Mouse (Mus musculus): ENCODE measurements at regions not wholly inside any gene's neighbourhood (a gene's known extent, or its start where the extent isn't known, plus 50 kb on each side); places are given as distances from the start of the nearest gene placed in this dataset.
A peak's percentile ranks its signal among the peaks of the same experiment; 100 is the strongest.

- DNase-seq (ENCODE audit: low spot score) = no peak
Observed at GRCm38 (mm10) chr10:83963779-83964643, 241.3 kb downstream of the 1500009L16Rik start.

- DNase-seq (ENCODE audit: low spot score) = no peak
Observed at GRCm38 (mm10) chr10:83964838-83965237, 242.2 kb downstream of the 1500009L16Rik start.

- DNase-seq (ENCODE audit: low spot score) = no peak
Observed at GRCm38 (mm10) chr10:83970501-83970900, 247.8 kb downstream of the 1500009L16Rik start.

GRCm38 (mm10) chr10:83974548-83974947 lies 251.9 kb downstream of the 1500009L16Rik start:
- no peak for DNase-seq (ENCODE audit: low spot score)

GRCm38 (mm10) chr10:83976548-83976947 lies 253.9 kb downstream of the 1500009L16Rik start:
- no peak for DNase-seq (ENCODE audit: low spot score)

GRCm38 (mm10) chr10:83979930-83980329 lies 257.3 kb downstream of the 1500009L16Rik start:
- DNase-seq (ENCODE audit: low spot score) = no peak

- DNase-seq (ENCODE audit: low spot score) = no peak
Observed at GRCm38 (mm10) chr10:83984697-83985415, 262.2 kb downstream of the 1500009L16Rik start.

- DNase-seq (ENCODE audit: low spot score) = no peak
Observed at GRCm38 (mm10) chr10:83992577-83993305, 270.1 kb downstream of the 1500009L16Rik start.

GRCm38 (mm10) chr10:83995026-83995600 lies 272.4 kb downstream of the 1500009L16Rik start:
- DNase-seq (ENCODE audit: low spot score) = no peak

GRCm38 (mm10) chr10:83995913-83996312 lies 273.2 kb downstream of the 1500009L16Rik start:
- DNase-seq (ENCODE audit: low spot score) = no peak

GRCm38 (mm10) chr10:83996489-83996888 lies 273.8 kb downstream of the 1500009L16Rik start:
- DNase-seq (ENCODE audit: low spot score) = no peak

GRCm38 (mm10) chr10:84000436-84001208 lies 278.0 kb downstream of the 1500009L16Rik start:
- no peak for DNase-seq (ENCODE audit: low spot score)

- DNase-seq (ENCODE audit: low spot score) = no peak
Observed at GRCm38 (mm10) chr10:84002744-84003143, 280.1 kb downstream of the 1500009L16Rik start.

GRCm38 (mm10) chr10:84003601-84004149 lies 281.0 kb downstream of the 1500009L16Rik start:
- no peak for DNase-seq (ENCODE audit: low spot score)

GRCm38 (mm10) chr10:84008923-84009322 lies 286.3 kb downstream of the 1500009L16Rik start:
- DNase-seq (ENCODE audit: low spot score) = no peak

- peak; percentile 58 for DNase-seq (ENCODE audit: low spot score)
Observed at GRCm38 (mm10) chr10:84019381-84019780, 296.7 kb downstream of the 1500009L16Rik start.

- peak; percentile 41 for DNase-seq (ENCODE audit: low spot score)
Observed at GRCm38 (mm10) chr10:84020023-84020620, 297.5 kb downstream of the 1500009L16Rik start.

- DNase-seq (ENCODE audit: low spot score) = no peak
Observed at GRCm38 (mm10) chr10:84021167-84022120, 298.8 kb downstream of the 1500009L16Rik start.

GRCm38 (mm10) chr10:84024294-84024693 lies 301.6 kb downstream of the 1500009L16Rik start:
- DNase-seq (ENCODE audit: low spot score) = no peak

Measured in thymus, postnatal 0 days (tissue).